Mouse (Mus musculus): Measurements from ENCODE around the gene Tmem170. TPM values are rescaled to one million over a fixed set of nuclear protein-coding genes. Genes with fewer than 3 reads are reported as not detected.
A peak's percentile ranks its signal among the peaks of the same experiment; 100 is the strongest.

Tmem170 gene
- total RNA-seq (2021), result 1 to 10 TPM; 3.0 to 3.4 TPM
- long read RNA-seq, experiment 1, result 0 reads
- long read RNA-seq, experiment 2, partial matches to known transcripts, result 0 of 4 reads
- long read RNA-seq, experiment 2, other reads (novel, unspliced or antisense), result 3 of 4 reads

DNA sequence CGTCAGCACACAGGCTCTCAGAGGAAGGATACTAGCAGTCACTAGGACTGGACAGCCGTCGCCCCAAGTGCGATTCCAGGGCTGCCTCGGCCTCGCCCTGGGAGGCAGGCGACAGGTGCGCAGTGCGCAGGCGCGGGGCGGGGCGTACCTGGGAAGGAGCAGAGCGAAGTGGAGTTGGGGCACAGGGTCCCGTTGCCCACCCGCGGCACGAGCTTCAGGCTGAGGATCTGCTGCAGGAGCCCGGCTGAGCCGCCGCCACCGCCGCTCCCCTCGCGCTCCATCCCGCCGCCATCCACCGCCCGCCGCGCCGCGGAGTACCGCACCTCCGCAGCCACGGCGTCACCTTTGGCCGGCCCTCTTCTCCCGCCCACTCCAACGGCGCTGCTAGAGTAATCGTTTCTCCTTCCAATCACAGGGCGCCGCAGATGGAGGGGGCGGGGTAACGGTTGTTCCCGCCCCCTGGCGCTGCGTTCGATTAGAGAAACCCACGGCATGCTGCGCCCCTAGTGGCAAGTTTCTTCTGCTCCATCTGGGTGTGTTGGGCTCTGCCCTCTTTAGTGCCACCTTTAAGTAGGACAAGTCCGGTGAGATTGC lies at the start of gene Tmem170:
Gene Tmem170, minus strand, starts transcription at position 396 of the 594 bp plus-strand sequence.
- TF ChIP-seq CTCF (IDR thresholded peaks at IDR 0.05), result peak; percentile 99
- DNase-seq (ENCODE audit: extremely low spot score in 1 of 2, low spot score in 2 of 2), result peak; percentile 97 to 98
- intact Hi-C loops (cut with DNase I), result loop anchor here (2.0 kb wide), 1 partner anchor 22 kb away; the partner anchor contains the start of gene Cfdp1
- Histone ChIP-seq H3K27ac (peak within 1 kb of the TSS; percentile 90), H3K4me3 (peak within 1 kb of the TSS; percentile 80)

DNA sequence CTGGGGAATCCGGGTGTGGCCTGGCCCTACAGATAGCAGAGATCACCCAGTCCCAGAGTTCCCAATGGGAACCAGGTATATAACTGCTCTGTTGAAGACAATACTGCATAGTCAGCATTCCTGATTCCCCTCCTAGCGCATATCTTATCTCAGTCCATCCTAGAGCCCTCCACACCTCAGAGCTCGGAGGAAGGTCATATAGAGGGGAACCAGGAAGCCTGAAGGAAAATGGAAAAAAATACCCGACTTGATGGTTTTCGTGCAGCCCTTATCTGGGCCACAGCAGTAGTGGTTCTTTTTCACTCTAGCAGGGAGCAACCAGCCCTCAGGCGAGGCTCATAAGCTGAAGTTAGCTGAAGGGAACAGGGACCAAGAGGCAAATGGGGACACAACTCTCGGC lies 48.4 kb upstream of the Tmem170 start:
- no peak for TF ChIP-seq CTCF (IDR thresholded peaks at IDR 0.05)
- intact Hi-C loops (cut with DNase I), result no loop called here
- Histone ChIP-seq H3K27ac (no peak overlapping the region), H3K4me3 (no peak overlapping the region)
- DNase-seq (ENCODE audit: extremely low spot score in 1 of 2, low spot score in 2 of 2), result no peak

DNA sequence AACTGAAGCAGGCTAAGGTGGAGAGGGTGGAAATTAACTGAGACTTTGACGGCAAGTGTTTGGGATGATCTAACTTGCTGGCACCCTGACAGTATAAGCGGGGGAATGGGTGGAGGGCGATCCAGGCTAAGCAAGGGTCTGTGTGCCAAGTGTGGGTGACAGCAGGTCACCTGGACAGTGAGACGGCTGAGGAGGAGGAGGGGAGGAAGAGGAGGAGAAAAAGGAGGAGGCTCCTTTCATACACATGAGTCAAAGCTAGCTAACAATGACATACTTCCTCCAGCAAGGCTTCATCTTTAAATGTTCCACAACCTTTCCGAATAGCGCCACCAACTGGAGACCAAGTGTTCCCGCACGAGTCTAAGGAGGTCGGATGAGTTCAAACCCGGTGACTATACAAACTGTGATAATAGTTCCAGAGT lies 46.8 kb upstream of the Tmem170 start:
- intact Hi-C loops (cut with DNase I), result no loop called here
- peak; percentile 66 for TF ChIP-seq CTCF (IDR thresholded peaks at IDR 0.05)
- Histone ChIP-seq H3K27ac (no peak overlapping the region), H3K4me3 (peak overlapping the region; percentile 35)
- DNase-seq (ENCODE audit: extremely low spot score in 1 of 2, low spot score in 2 of 2), result peak; percentile 26 to 40

DNA sequence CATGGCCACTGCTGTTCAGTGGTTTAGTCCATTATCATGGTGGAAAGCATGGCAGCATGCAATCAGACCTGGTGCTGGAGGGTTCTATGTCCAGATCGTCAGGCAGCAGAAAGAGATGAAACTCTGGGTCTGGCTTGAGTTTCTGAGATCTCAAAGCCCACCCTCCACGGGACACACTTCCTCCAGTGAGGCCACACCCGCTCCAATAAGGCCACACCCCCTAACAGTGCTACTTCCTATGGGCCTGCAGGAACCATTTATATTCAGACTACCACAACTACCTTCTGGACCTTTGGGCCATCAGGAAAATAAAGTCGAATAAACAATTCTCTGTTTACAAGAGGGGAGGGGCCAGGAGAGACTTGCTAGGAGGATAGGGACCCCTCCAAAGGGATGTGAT lies 44.4 kb upstream of the Tmem170 start:
- Histone ChIP-seq H3K4me3 (no peak overlapping the region), H3K27ac (no peak overlapping the region)
- intact Hi-C loops (cut with DNase I), result no loop called here
- DNase-seq (ENCODE audit: extremely low spot score in 1 of 2, low spot score in 2 of 2), result no peak
- TF ChIP-seq CTCF (IDR thresholded peaks at IDR 0.05), result no peak

DNA sequence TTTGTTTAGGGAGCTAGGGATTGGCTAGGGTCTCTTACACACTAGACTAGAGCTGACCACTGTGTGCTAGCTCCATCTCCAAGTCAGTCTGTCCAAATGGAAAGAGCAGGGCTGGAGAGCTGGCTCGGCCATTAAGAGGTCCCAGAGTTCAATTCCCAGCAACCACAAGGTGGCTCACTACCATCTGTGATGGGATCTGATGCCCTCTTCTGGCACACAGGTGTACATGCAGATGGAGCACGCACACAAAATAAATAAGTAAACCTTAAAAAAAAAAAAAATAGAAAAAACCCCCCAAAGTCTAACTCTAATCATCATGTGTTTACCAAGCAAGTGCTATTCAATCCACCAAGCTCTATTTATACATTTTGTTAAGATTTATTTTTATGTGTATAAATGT lies 43.1 kb upstream of the Tmem170 start:
- TF ChIP-seq CTCF (IDR thresholded peaks at IDR 0.05), result peak; percentile 17; the same call in 1 of the 2 replicates
- DNase-seq (ENCODE audit: extremely low spot score in 1 of 2, low spot score in 2 of 2), result no peak
- intact Hi-C loops (cut with DNase I), result no loop called here
- Histone ChIP-seq H3K27ac (no peak overlapping the region), H3K4me3 (no peak overlapping the region)

DNA sequence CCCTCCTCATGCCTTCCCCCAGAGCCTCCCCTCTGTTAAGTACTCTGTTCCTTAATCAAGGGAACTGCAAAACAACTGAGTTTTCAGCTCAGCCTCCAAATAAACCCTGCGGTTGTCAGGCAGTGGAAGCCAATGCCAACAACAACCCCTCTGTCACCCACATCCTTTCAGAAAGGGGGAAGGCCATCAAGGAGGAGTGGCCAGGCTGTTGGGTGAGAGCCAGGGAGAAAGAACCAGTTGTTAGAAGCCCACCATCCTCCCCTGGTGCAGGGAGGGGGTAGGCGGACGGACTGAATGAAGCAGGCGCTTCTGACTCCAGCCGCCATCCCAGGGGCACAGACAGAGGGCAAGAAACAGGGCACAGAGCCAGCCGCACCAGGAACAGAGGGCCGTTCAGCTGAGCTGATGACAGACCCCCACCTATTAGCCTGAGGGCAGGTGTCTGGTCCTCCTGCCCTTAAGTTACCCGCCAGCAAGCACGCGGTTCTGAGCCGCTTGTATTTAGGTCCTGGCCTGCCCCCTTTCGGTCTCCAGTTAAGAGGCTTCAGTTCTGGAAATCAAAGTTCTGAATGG lies 36.4 kb upstream of the Tmem170 start:
- peak; percentile 31 for TF ChIP-seq CTCF (IDR thresholded peaks at IDR 0.05)
- DNase-seq (ENCODE audit: extremely low spot score in 1 of 2, low spot score in 2 of 2), result peak; percentile 11 to 26
- intact Hi-C loops (cut with DNase I), result no loop called here
- Histone ChIP-seq H3K4me3 (no peak overlapping the region), H3K27ac (no peak overlapping the region)

DNA sequence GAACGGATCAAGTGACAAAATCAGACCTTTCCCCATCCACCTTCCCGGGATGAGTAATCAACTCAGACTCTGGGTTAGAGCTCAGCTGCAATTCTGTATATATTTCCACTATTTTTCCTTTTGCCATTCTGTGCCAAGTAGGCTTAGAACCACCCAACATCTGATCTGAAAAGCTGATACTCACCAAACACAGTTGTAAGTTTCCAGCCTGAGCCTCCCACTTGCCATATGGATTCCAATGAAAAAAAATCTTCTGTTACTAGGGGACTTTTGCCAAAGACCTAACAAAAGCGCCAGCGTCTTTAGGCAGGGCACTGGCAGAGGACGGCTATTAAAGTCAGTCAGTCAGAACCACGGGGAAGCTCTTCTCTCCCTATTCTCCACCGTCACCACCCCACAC lies 35.0 kb upstream of the Tmem170 start:
- TF ChIP-seq CTCF (IDR thresholded peaks at IDR 0.05), result no peak
- intact Hi-C loops (cut with DNase I), result no loop called here
- H3K27ac ChIP-seq, result no peak overlapping the region
- no peak overlapping the region for H3K4me3 ChIP-seq
- DNase-seq (ENCODE audit: extremely low spot score in 1 of 2, low spot score in 2 of 2), result no peak

DNA sequence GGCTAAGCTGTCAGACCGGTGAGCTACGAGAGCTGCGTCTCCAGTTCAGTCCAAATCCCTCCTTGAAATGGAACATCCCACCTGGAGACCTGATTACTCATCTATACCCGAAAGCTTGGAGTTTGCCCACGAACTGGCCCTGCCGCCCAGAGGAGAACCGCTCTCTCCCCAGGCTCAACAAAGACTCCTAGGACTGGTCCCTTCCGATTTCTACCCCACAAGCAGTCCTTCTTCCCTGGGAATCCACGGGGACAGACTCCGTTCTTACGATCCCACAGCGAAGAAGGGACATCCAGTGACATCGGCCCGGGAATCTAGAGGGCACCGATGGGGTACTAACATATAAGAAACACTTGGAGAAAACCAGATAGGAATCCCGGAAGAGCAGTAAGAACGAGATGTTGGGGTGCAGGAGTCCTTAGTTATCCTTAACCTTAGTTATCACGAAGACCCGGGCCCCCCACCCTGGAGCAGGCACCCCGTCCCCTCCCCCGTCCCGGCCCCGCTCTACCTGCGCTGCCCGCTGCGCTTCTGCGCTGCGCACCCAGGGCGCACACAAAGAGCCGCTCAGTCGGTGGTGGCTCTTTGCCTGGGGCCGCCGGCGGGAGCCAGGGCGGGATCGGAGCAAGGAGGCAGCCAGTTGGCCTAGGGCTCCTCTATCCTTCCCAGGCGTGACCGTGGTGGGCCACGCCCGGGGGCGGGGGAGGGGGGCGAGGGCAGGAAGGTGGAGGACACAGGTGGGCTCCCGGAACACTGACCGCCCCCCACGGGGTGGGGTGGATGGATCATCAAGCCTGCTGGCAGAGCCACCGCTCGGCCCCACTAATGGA lies 33.3 kb upstream of the Tmem170 start, which contains the start of gene Chst5:
Gene Chst5, minus strand, starts transcription at position 827 of the 830 bp plus-strand sequence.
- intact Hi-C loops (cut with DNase I), result no loop called here

DNA sequence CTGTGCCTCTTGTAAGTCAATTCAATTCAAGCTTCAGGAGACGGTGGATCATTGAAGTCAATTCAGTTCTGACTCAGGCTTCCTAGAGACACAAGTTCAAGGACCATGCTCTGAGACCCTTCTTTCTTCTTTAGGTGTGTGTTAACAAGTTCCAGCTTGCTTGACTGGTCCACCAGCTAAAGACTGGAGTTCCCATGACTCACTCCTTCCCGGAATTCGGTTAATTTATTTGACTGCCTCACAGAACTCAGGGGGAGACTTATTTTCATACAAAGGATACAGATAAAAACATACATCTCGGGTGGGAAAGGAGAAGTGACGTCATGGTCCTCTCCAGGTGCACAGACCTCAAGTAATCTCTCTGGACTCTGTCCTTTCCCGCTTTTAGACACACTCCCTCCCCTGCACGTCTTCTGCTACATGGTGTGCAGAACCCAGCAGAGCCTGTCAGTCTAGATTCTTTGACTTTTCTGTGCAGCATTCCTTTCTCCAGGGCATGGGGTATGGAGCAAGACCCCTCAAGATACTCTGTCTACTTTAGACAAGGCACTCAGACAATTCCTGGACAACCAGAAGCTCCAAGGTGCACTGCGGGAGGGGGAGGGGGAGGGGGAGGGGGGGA lies 29.1 kb upstream of the Tmem170 start:
- Histone ChIP-seq H3K4me3 (no peak overlapping the region), H3K27ac (no peak overlapping the region)
- intact Hi-C loops (cut with DNase I), result no loop called here
- no peak for TF ChIP-seq CTCF (IDR thresholded peaks at IDR 0.05)
- no peak for DNase-seq (ENCODE audit: extremely low spot score in 1 of 2, low spot score in 2 of 2)

More for the DNA sequence above, 33.3 kb upstream of the Tmem170 start, which contains the start of gene Chst5:
- H3K4me3 ChIP-seq, result peak within 1 kb of the TSS; percentile 16; the same call in 1 of the 2 replicates
- TF ChIP-seq CTCF (IDR thresholded peaks at IDR 0.05), result no peak
- no peak for DNase-seq (ENCODE audit: extremely low spot score in 1 of 2, low spot score in 2 of 2)
- no peak within 1 kb of the TSS for H3K27ac ChIP-seq

DNA sequence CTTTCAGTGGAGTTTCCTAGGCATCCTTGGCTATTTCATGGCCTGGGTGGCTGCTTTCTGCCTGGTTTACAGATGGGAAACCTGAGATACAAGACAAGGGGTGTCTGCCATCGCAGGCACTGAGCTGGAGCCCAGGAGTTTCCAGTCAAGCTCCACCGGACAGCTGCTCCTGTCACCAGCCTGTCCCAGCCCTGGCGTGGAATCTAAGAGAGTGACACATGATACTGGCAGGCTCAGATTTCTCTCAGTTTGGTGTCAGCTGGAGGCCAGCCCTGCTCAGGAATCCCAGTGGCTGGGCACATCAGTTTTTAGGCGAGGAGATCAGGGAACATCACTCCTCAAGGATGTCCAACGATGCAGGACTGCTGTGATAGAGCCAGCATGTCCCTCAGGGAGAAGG lies 25.5 kb upstream of the Tmem170 start:
- intact Hi-C loops (cut with DNase I), result no loop called here
- Histone ChIP-seq H3K27ac (no peak overlapping the region), H3K4me3 (no peak overlapping the region)
- TF ChIP-seq CTCF (IDR thresholded peaks at IDR 0.05), result no peak
- no peak for DNase-seq (ENCODE audit: extremely low spot score in 1 of 2, low spot score in 2 of 2)

DNA sequence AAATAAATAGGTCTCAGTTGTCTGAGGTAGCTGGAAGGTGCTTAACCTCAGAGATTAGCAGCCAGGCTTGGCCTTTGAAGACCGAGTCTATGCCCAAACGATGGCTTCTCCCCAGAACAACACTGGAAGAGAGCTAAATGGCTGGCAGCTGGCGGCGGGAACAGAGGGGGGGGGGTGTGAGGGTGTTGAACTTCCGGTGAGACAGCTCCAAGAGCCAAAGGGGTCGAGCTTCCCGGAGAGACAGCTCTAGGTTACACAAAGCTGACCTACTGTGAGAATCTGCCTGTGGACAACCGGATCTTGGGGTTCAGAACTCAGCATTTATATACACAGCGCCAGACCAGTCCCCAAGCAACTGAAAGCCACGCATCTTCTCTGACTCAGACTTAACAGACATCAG lies 22.0 kb upstream of the Tmem170 start:
- no peak for DNase-seq (ENCODE audit: extremely low spot score in 1 of 2, low spot score in 2 of 2)
- Histone ChIP-seq H3K27ac (no peak overlapping the region), H3K4me3 (no peak overlapping the region)
- no peak for TF ChIP-seq CTCF (IDR thresholded peaks at IDR 0.05)
- intact Hi-C loops (cut with DNase I), result no loop called here

All from left cerebral cortex, adult 2 months (tissue).